Mouse (Mus musculus) midbrain, embryonic 12.5 days (tissue): Measurements from ENCODE around the gene Ccdc66. TPM values are rescaled to one million over a fixed set of nuclear protein-coding genes. Genes with fewer than 3 reads are reported as not detected.

Experiments used
- ATAC-seq: fragments of 200-750 bp; cut with Nextera tagmentation; 2 replicates; pipeline ENCODE4 v1.8.0; 2017; ENCODE audit warnings: low read depth, moderate TSS enrichment, moderate library complexity; ENCODE audit not compliant: low FRiP score
- H3K27ac ChIP-seq: fragments of 300-500 bp; sonication (generic); replicated peaks from 2 replicates; pipeline ENCODE4 v1.5.1; 2016; ENCODE audit warnings: mild to moderate bottlenecking
- H3K27me3 ChIP-seq: fragments of 300-500 bp; sonication (generic); 2 replicates; pipeline ENCODE4 v1.6.1; 2016; ENCODE audit warnings: mild to moderate bottlenecking
- H3K36me3 ChIP-seq: fragments of 300-500 bp; sonication (generic); 2 replicates; pipeline ENCODE4 v1.6.1; 2016
- H3K4me1 ChIP-seq: fragments of 300-500 bp; sonication (generic); 2 replicates; pipeline ENCODE4 v1.6.1; 2016
- H3K4me2 ChIP-seq: fragments of 300-500 bp; sonication (generic); replicated peaks from 2 replicates; pipeline ENCODE4 v1.6.1; 2016; ENCODE audit warnings: mild to moderate bottlenecking, moderate library complexity
- H3K4me3 ChIP-seq: fragments of 300-500 bp; sonication (generic); 2 replicates; pipeline ENCODE4 v1.5.1; 2016; ENCODE audit warnings: mild to moderate bottlenecking
- H3K9ac ChIP-seq: fragments of 300-500 bp; sonication (generic); replicated peaks from 2 replicates; pipeline ENCODE4 v1.6.1; 2016; ENCODE audit warnings: mild to moderate bottlenecking, moderate library complexity
- H3K9me3 ChIP-seq: fragments of 300-500 bp; sonication (generic); 2 replicates; pipeline ENCODE4 v1.6.1; 2016; ENCODE audit warnings: mild to moderate bottlenecking
- WGBS: fragments of 180-500 bp; shearing (Covaris S2); methylation state at CpG from one replicate; pipeline ENCODE4 v1.1.7; 2016; 5-methylcytosine and 5-hydroxymethylcytosine counted together
- polyA plus RNA-seq: library from polyadenylated mRNA; unstranded; fragments of >200 nt; fragmentation: Nextera tagmentation; extraction: Ambion mirVana; gene quantifications from 2 replicates; pipeline ENCODE4 v1.2.1, GENCODE M21; 2016

Ccdc66 gene
- polyA plus RNA-seq, 1 experiment from 2014 or later = 15.9 TPM

DNA sequence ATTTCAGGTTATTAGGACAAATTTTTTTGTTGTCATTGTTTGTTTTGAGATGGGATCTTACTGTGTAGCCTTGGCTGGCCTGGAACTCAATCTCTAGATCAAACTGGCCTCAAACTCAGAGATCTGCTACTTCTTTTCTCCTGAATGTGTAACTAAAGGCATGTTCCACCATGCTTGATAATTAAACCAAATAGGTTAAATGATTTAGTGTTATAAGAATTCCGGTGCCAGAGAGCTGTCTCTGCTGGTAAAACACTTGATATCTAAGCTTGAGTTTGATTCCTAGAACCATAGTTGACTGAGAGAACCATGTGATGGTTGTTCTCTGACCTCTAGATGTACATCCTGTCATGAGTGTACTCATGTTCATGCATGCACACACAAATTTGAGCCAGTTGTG lies 72.1 kb downstream of the Ccdc66 start:
- WGBS = 94% methylated on average over 1 of the region's 1 CpGs
- Histone ChIP-seq H3K4me2 (no peak overlapping the region), H3K4me1 (no peaks in the 10 kb centered on the region), H3K4me3 (no peak overlapping the region), H3K27me3 (no peaks in the 10 kb centered on the region), H3K9ac (no peak overlapping the region), H3K36me3 (peaks cover 21% of the 10 kb centered on the region), H3K9me3 (no peaks in the 10 kb centered on the region), H3K27ac (no peak overlapping the region)
- ATAC-seq = no peak

DNA sequence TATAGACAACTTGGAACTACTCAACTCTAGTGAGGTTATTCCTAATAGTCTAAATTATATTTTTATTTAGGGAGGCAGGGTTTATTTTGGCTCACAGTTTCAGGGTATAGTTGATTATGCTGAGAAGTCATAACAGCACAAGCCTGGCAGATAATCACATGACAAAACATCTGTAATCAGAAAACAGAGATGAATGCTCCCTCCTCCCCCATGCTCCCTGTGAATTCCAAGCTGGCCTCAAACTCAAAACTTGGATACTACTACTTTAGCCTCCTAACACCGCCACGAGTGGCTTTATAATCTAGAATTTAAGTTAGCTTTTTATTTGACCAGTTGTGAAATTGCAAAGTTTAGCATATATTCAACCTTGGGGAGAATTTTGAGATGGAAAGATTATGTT lies 76.2 kb downstream of the Ccdc66 start:
- 100% methylated on average over 2 of the region's 2 CpGs for WGBS
- H3K36me3 ChIP-seq = peaks cover 21% of the 10 kb centered on the region

More for the DNA sequence above, 76.2 kb downstream of the Ccdc66 start:
- Histone ChIP-seq H3K9ac (no peak overlapping the region), H3K4me1 (peaks cover 3% of the 10 kb centered on the region; the same call in 1 of the 2 replicates), H3K9me3 (peaks cover 11% of the 10 kb centered on the region), H3K4me3 (no peak overlapping the region), H3K27me3 (peaks cover 11% of the 10 kb centered on the region), H3K4me2 (no peak overlapping the region), H3K27ac (no peak overlapping the region)
- no peak for ATAC-seq

Other genes with a start within 250 kb of the Ccdc66 start
- gene Fam208a, start 79.6 kb downstream of the Ccdc66 start, polyA plus RNA-seq = 23.2 and 23.7 TPM in 2 replicates
- gene Erc2, start 114.0 kb upstream of the Ccdc66 start, polyA plus RNA-seq = 36.0 and 39.8 TPM in 2 replicates